Mouse (Mus musculus) retina, postnatal 7 days (tissue): Measurements from ENCODE around the gene Cd151.

ENCODE experiments used
- DNase-seq: peaks from one replicate; pipeline ENCODE4 v3.0.0-alpha.2; 2012; ENCODE audit warnings: low read depth, low spot score

Cd151 gene

DNA sequence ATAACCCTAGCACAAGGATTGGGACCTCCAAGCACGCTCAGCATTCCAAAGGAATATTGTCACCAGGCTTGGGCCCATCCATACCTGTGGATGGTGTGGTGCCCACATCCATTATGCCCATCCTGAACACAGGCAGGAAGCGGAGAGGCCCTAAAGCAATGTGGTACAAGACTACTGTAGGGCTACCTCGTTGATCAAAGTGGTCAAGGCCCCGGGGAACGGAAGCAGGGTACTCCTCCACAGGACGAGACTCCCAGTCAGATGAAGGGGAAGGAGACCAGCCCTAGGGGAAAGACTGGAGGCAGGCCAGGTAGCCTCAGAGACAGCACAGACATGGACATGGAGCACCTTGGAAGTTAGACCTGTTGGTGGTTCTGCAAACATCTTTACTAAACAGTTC, 5.6 kb downstream of the Cd151 start:
- no peak for DNase-seq

GRCm38 (mm10) chr7:141474160-141474559, 7.0 kb downstream of the Cd151 start:
- DNase-seq = no peak

- peak; percentile 79 for DNase-seq
Observed at GRCm38 (mm10) chr7:141475011-141475804, 8.0 kb downstream of the Cd151 start, which contains the start of the genes Polr2l and Tspan4. Polr2l (minus strand) TSS chr7:141475132. Tspan4 (plus strand) TSS chr7:141475240.

DNA sequence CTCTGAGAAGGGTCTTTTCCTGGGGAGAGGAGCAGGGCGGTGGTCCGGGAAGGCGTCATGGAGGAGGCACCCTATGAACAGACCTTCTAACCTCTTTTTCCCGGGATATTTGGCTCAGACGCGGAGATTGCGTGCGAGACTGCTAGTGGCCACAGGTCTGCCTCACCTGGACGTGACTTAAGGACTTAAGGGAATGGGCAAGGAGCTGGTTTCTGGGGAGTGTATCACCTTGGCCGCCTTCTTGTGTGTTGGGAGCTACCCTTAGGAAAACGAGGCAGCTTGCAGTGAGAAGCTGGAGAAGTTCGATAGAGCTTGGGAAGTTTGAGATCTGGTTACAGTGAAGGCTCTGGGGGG, 8.6 kb downstream of the Cd151 start:
- DNase-seq = no peak

- DNase-seq = no peak
Observed at GRCm38 (mm10) chr7:141476226-141476980, 9.2 kb downstream of the Cd151 start.

- no peak for DNase-seq
Observed at GRCm38 (mm10) chr7:141476981-141477370, 9.8 kb downstream of the Cd151 start.

GRCm38 (mm10) chr7:141477578-141478269, 10.5 kb downstream of the Cd151 start:
- DNase-seq = no peak

GRCm38 (mm10) chr7:141478270-141478748, 11.1 kb downstream of the Cd151 start:
- no peak for DNase-seq

GRCm38 (mm10) chr7:141480842-141481497, 13.8 kb downstream of the Cd151 start:
- DNase-seq = peak; percentile 72

DNA sequence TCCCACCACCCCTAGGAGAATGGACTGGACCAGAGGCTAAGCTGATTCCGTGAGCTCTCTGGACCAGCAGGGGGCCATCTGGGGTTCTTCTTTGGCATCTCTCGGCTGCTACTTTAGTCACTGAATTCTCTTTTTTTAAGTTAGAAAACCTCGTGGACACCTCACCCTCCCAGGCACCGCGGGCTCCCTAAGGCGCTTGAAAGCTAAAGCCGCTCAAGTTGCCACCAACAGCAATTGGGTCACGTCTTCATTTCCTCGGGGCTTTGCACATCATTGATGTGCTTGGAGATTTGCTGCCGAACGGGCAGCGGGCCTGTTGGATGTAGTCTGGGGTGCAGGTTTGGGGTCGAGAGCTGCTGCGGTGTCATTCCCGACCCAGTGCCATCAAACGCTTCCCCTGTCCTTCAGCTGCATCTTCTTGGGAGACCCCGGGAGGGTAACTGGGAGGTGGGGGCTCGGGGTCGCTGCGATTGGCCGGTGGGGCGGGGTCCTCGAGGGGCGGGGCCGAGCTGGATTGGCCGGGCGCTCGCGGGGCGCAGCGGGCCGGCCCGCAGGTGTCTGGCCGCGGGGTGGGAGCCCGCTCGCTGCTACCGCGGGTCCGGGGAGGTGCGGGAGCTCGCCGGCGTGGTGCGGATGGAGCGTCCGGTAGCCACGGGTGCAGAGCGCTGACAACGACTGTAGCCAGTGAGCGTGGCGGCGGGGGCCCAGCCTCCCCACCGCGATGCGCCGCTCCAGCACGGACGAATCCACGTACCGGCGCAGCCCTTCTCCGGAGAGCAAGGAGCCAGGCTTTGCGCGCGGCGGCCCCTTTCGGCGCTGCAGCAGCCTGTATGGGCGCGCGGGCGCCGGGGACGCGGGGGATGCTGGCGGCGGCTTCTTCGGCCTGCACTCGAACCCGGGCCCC, 14.6 kb downstream of the Cd151 start:
- DNase-seq = peak; percentile 60

DNA sequence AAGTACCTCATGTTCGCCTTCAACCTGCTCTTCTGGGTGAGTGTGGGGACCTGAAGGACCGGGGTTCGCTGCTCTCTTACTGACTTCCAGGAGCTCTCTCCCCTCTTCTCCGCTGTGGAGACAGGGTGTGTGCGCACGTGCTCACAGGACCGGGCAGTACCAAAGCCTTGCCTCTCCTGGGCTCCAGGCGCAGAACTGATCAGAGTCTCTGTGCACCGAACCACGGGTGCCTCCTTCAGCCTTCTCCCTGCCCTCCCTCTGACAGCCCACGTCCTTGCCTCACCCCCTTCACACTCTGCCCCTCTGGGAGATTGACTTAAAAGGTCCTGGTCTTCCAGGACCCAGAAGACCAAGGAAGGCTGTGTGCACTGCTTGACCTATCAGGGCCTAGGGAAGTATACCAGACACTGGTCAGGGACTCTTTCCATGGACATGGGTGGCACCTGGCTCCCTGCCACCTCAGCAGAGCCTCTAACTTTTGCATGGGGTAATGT, 15.4 kb downstream of the Cd151 start:
- no peak for DNase-seq

DNA sequence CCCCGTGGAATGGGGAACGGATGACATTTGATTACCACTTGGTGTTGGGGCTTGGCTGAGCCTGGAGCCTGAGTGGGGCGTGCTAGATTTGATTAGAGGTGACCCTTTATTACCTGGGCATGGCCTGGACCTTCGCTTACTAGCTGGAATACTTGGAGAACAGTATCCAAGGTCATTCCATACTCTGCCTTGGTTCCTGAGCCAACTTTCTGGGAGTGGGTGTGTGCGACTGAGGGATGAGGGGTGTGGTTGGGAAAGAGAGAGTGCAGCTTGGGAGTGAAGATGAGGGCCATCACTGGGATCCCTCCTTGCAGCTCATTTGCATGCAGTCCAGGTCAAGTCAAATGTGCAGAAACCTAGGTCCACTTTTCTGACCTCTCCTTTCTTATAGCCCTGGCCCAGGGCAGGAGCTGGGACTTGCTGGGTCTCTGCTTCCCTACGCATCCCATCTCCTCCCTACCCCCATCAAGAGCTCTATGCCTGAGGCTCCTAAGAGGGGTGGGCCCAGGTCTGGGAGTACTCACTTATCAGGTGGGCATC, 16.0 kb downstream of the Cd151 start:
- no peak for DNase-seq

DNA sequence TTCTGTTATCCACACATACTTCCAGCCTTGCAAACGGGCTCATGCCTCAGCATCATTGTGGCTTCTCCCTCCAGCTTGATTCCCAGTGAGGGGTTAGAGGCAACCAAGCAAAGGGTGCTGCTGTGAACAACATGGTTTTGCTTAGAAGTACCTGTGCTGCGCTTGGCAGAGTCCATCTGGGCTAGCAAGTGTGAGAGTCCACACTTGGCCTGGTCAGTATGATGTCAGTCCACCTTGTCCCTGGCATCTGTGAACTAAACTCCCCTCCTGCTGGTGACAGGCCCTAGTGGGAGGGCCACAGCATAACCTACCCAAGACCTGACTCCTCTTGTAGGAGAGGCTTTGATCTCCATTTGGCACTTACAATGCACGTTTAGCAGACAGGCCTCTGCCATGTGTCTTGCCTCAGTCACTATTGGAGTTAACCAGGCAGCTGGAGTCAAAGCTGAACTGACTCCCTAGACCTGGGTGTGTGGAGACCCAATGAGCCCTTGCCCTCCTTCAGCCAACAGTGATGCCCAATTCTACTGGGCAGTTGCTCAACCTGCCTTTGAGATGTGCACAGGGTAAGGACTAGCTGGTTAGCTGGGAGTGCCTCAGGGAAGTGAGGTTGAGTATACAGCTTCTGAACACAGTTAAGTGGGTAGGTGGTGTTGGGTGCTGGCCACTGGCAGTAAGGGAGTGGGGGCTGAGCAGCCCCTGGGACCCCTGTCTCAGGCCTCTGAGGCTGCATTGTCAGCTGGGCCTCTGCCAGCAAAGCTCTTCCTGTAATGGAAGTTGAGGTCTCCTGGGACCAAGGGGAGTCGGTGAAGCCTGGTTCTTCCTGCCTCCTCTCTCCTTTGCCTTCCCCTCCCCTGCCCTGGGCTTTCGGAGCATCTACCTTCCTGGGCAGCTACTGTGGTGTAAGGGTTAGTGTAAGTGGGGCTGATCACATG, 17.3 kb downstream of the Cd151 start:
- DNase-seq = no peak

GRCm38 (mm10) chr7:141485186-141485585, 18.0 kb downstream of the Cd151 start:
- DNase-seq = no peak

GRCm38 (mm10) chr7:141485606-141486005, 18.4 kb downstream of the Cd151 start:
- no peak for DNase-seq

- no peak for DNase-seq
Observed at GRCm38 (mm10) chr7:141486239-141486638, 19.0 kb downstream of the Cd151 start.

- no peak for DNase-seq
Observed at GRCm38 (mm10) chr7:141487141-141487540, 19.9 kb downstream of the Cd151 start.

DNA sequence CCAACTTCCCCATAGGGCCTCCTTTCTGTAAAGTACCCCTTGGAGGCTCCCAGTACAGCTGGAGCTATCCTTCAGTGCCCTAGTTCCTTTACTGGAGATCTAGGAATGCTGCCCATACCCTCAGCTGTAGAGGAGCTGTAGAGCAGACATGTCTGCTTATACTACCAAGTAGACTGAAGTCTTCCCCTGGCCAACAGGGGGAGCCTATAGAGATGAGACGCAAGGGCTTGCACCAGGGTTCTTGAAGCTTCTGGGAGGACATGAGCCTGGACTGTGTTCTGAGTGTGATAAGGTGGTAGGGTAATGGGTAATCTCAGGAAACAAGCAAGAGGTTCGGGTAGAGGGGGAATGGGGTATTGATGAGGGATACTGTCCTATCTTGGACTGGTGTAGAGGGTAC, 24.0 kb downstream of the Cd151 start:
- no peak for DNase-seq

- DNase-seq = no peak
Observed at GRCm38 (mm10) chr7:141492738-141493137, 25.5 kb downstream of the Cd151 start.
